Mouse (Mus musculus) lung, adult 2 months (tissue): ENCODE results near the gene Prf1. TPM values are rescaled to one million over a fixed set of nuclear protein-coding genes. Genes with fewer than 3 reads are reported as not detected.

ENCODE experiments used
- DNase-seq: peaks from one replicate; pipeline ENCODE4 v3.0.0; 2022
- H3K4me1 ChIP-seq: fragments of 200-500 bp; 2 replicates; pipeline ENCODE4 v1.6.1; 2011; ENCODE audit warnings: low read length; ENCODE audit not compliant: control insufficient read depth, insufficient read depth
- H3K4me3 ChIP-seq: fragments of 200-500 bp; replicated peaks from 2 replicates; pipeline ENCODE3; 2011; ENCODE audit warnings: low read depth, mild to moderate bottlenecking, control low read depth, low read length; ENCODE audit errors: extremely low read depth
- CTCF ChIP-seq: fragments of 200-500 bp; IDR thresholded peaks from 2 replicates; pipeline ENCODE4 v1.5.1; 2011; ENCODE audit warnings: mild to moderate bottlenecking, low read length, control low read depth; ENCODE audit not compliant: insufficient read depth
- POLR2A ChIP-seq: fragments of 200-500 bp; IDR thresholded peaks from 2 replicates; pipeline ENCODE4 v1.6.1; 2011; ENCODE audit warnings: low read depth, mild to moderate bottlenecking, control low read depth, low read length, borderline replicate concordance; ENCODE audit errors: extremely low read depth
- WGBS: fragments of 180-500 bp; shearing (Covaris S2); methylation state at CpG from one replicate; pipeline ENCODE4 v1.1.7; 2018; 5-methylcytosine and 5-hydroxymethylcytosine counted together
- polyA plus RNA-seq: library from polyadenylated mRNA; depleted of rRNA; stranded (reverse); fragments of >200 nt; gene quantifications from 2 replicates; pipeline ENCODE4 v1.2.3, GENCODE M21; 2012; rRNA removed

Prf1 gene
- polyA plus RNA-seq, 1 experiment, result 6.2 TPM

- H3K4me3 ChIP-seq, result no peak overlapping the region
- no peak for DNase-seq
- 57% methylated on average over 8 of the region's 8 CpGs for WGBS
- peaks cover 11% of the 10 kb centered on the region for H3K4me1 ChIP-seq
- no peak for TF ChIP-seq CTCF
These were observed 47.5 kb downstream of the Prf1 start for GRCm38 (mm10) chr10:61345179-61345578.

- Histone ChIP-seq H3K4me3 (no peak overlapping the region), H3K4me1 (peaks cover 11% of the 10 kb centered on the region)
- TF ChIP-seq CTCF, result no peak
- no peak for TF ChIP-seq POLR2A
- 25% methylated on average over 10 of the region's 10 CpGs for WGBS
- no peak for DNase-seq
These were observed 48.7 kb downstream of the Prf1 start for GRCm38 (mm10) chr10:61346374-61346773.

- DNase-seq, result no peak
- TF ChIP-seq CTCF (no peak), POLR2A (no peak)
- 68% methylated on average over 4 of the region's 4 CpGs for WGBS
- Histone ChIP-seq H3K4me3 (no peak overlapping the region), H3K4me1 (peaks cover 4% of the 10 kb centered on the region)
These were observed 53.6 kb downstream of the Prf1 start for GRCm38 (mm10) chr10:61351216-61351615.

Other genes with a start within 250 kb of the Prf1 start
- gene Pcbd1, start 208.5 kb upstream of the Prf1 start, polyA plus RNA-seq, result 5.2 and 6.9 TPM in 2 replicates
- 19.0 and 29.2 TPM in 2 replicates for gene Sgpl1, start 150.1 kb upstream of the Prf1 start, polyA plus RNA-seq
- 3.8 and 4.1 TPM in 2 replicates for gene Tbata, start 125.9 kb upstream of the Prf1 start, polyA plus RNA-seq
- 3.6 TPM in 2 replicates for gene Adamts14, start 24.4 kb upstream of the Prf1 start, polyA plus RNA-seq
- 69.1 and 76.2 TPM in 2 replicates for gene Pald1, start 85.7 kb downstream of the Prf1 start, polyA plus RNA-seq
- 0.15 and 0.24 TPM in 2 replicates for gene Nodal, start 120.1 kb downstream of the Prf1 start, polyA plus RNA-seq
- 101 and 132 TPM in 2 replicates for gene Eif4ebp2, start 154.8 kb downstream of the Prf1 start, polyA plus RNA-seq
- gene Lrrc20, start 178.0 kb downstream of the Prf1 start, polyA plus RNA-seq, result 11.3 and 21.1 TPM in 2 replicates